Mouse (Mus musculus) CD8-positive naive resting alpha-beta T cell, adult 57 days (primary cell): ENCODE results near the gene 9930104L06Rik. TPM values are rescaled to one million over a fixed set of nuclear protein-coding genes. Genes with fewer than 3 reads are reported as not detected.

Experiments
- total RNA-seq: library from RNA; stranded (reverse); gene quantifications from one replicate; pipeline ENCODE4 v1.2.4, GENCODE M21; 2023

The 9930104L06Rik gene
- total RNA-seq, result 23.6 TPM

GRCm38 (mm10) chr4:124936613-124937471 is at the start of gene 9930104L06Rik:
Gene 9930104L06Rik, plus strand, starts transcription at chr4:124937048.

GRCm38 (mm10) chr4:124939211-124939610 is 2.4 kb downstream of the 9930104L06Rik start, which contains the start of gene Cdca8:
Gene Cdca8, minus strand, starts transcription at chr4:124939311.

GRCm38 (mm10) chr4:124985671-124986602 is 49.1 kb downstream of the 9930104L06Rik start, which contains the start of gene Rspo1:
Gene Rspo1, plus strand, starts transcription at chr4:124986430.

Other genes with a start within 250 kb of the 9930104L06Rik start
- gene Utp11, start 243.4 kb upstream of the 9930104L06Rik start, total RNA-seq, result 24.6 TPM
- gene Fhl3, start 236.3 kb upstream of the 9930104L06Rik start, total RNA-seq, result 18.9 TPM
- 61.0 TPM for gene Sf3a3, start 222.3 kb upstream of the 9930104L06Rik start, total RNA-seq
- 96.9 TPM for gene Inpp5b, start 195.2 kb upstream of the 9930104L06Rik start, total RNA-seq
- gene Mtf1, start 134.9 kb upstream of the 9930104L06Rik start, total RNA-seq, result 28.6 TPM
- gene Yrdc, start 86.4 kb upstream of the 9930104L06Rik start, total RNA-seq, result 90.7 TPM
- gene 1110065P20Rik, start 85.9 kb upstream of the 9930104L06Rik start, total RNA-seq, result 16.3 TPM
- 5.1 TPM for gene Maneal, start 74.9 kb upstream of the 9930104L06Rik start, total RNA-seq
- gene Epha10, start 56.1 kb upstream of the 9930104L06Rik start, total RNA-seq, result not detected
- gene Cdca8, start 2.3 kb downstream of the 9930104L06Rik start, total RNA-seq, result 4.0 TPM
- gene Rspo1, start 49.4 kb downstream of the 9930104L06Rik start, total RNA-seq, result not detected
- 79.2 TPM for gene Gnl2, start 79.5 kb downstream of the 9930104L06Rik start, total RNA-seq
- gene Dnali1, start 128.7 kb downstream of the 9930104L06Rik start, total RNA-seq, result not detected
- 44.9 TPM for gene Snip1, start 129.6 kb downstream of the 9930104L06Rik start, total RNA-seq
- gene Meaf6, start 148.1 kb downstream of the 9930104L06Rik start, total RNA-seq, result 45.7 TPM
- gene Zc3h12a, start 190.8 kb downstream of the 9930104L06Rik start, total RNA-seq, result 148 TPM